Mouse (Mus musculus) forebrain, embryonic 11.5 days (tissue): ENCODE measurements around the gene Rab37. TPM values are rescaled to one million over a fixed set of nuclear protein-coding genes. Genes with fewer than 3 reads are reported as not detected.

Experiments
- ATAC-seq: fragments of 200-750 bp; cut with Nextera tagmentation; replicated peaks from 2 replicates; pipeline ENCODE4 v1.8.0; 2017; ENCODE audit warnings: moderate TSS enrichment; ENCODE audit not compliant: low FRiP score
- DNase-seq: peaks from one replicate; pipeline ENCODE4 v3.0.0-alpha.2; 2017; ENCODE audit warnings: low spot score
- H3K27ac ChIP-seq: fragments of 300-500 bp; sonication (generic); 2 replicates; pipeline ENCODE4 v1.5.1; 2014; ENCODE audit warnings: low read depth, low read length
- H3K27me3 ChIP-seq: fragments of 300-500 bp; sonication (generic); 2 replicates; pipeline ENCODE4 v1.6.1; 2014; ENCODE audit warnings: mild to moderate bottlenecking, low read length, mixed read lengths; ENCODE audit not compliant: control insufficient read depth, insufficient read depth
- H3K36me3 ChIP-seq: fragments of 300-500 bp; sonication (generic); 2 replicates; pipeline ENCODE4 v1.6.1; 2014; ENCODE audit warnings: mild to moderate bottlenecking, low read length, moderate library complexity, mixed read lengths; ENCODE audit not compliant: control insufficient read depth, insufficient read depth
- H3K4me1 ChIP-seq: fragments of 300-500 bp; sonication (generic); replicated peaks from 2 replicates; pipeline ENCODE4 v1.6.1; 2014; ENCODE audit warnings: low read length, mixed read lengths; ENCODE audit not compliant: control insufficient read depth, insufficient read depth
- H3K4me2 ChIP-seq: fragments of 300-500 bp; sonication (generic); 2 replicates; pipeline ENCODE4 v1.6.1; 2014; ENCODE audit warnings: low read depth, mild to moderate bottlenecking, low read length, moderate library complexity, mixed read lengths; ENCODE audit not compliant: severe bottlenecking
- H3K4me3 ChIP-seq: fragments of 300-500 bp; sonication (generic); 2 replicates; pipeline ENCODE4 v1.5.1; 2014; ENCODE audit warnings: low read depth, low read length
- H3K9ac ChIP-seq: fragments of 300-500 bp; sonication (generic); 2 replicates; pipeline ENCODE4 v1.6.1; 2014; ENCODE audit warnings: low read length
- H3K9me3 ChIP-seq: fragments of 300-500 bp; sonication (generic); 2 replicates; pipeline ENCODE4 v1.6.1; 2016; ENCODE audit warnings: low read length, mixed read lengths; ENCODE audit not compliant: control insufficient read depth
- WGBS: fragments of 180-500 bp; shearing (Covaris S2); extraction: QIAGEN DNeasy Blood & Tissue Kit; methylation state at CpG from one replicate; pipeline ENCODE4 v1.1.7; 2014; 5-methylcytosine and 5-hydroxymethylcytosine counted together
- polyA plus RNA-seq: library from polyadenylated mRNA; unstranded; fragments of >200 nt; fragmentation: Nextera tagmentation; extraction: Ambion mirVana; gene quantifications from 2 replicates; pipeline ENCODE4 v1.2.1, GENCODE M21; 2014

Rab37 gene
- polyA plus RNA-seq, 1 experiment from 2014 or later = 0.98 TPM

- H3K9ac ChIP-seq = no peak overlapping the region
- H3K4me2 ChIP-seq = no peak overlapping the region
- no peak overlapping the region for H3K27ac ChIP-seq
- H3K4me1 ChIP-seq = no peaks in the 10 kb centered on the region
- 89% methylated on average over 2 of the region's 2 CpGs for WGBS
- H3K9me3 ChIP-seq = no peaks in the 10 kb centered on the region
- H3K4me3 ChIP-seq = no peak overlapping the region
- no peak for ATAC-seq
- no peaks in the 10 kb centered on the region for H3K36me3 ChIP-seq
- no peak for DNase-seq
- no peaks in the 10 kb centered on the region for H3K27me3 ChIP-seq
Observed at GRCm38 (mm10) chr11:115106638-115107037, 15.4 kb downstream of the Rab37 start.

DNA sequence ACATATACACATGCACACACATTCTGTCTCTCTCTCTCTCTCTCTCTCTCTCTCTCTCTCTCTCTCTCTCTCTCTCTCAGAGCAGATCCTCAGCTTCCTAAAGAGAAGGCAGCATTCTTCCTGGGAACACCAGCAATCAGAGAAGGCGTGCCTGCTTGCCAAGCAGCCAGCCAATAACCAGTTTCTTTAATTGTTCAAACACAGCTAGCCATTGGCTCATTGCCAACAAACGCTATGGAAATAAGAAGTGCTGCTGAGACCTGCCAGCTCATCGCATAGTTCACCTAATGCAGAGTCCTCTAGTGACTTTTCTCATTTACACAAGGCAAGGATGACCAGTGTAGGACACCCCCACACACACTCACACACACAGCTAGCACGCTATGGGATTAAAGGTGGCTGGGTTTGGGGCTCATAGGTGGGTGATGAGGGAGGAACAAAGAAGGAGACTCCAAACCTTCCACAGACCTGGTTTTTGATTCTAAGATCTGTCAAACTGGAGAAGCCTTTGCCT lies 16.2 kb downstream of the Rab37 start:
- H3K4me3 ChIP-seq = no peak overlapping the region
- H3K9me3 ChIP-seq = no peaks in the 10 kb centered on the region
- no peaks in the 10 kb centered on the region for H3K36me3 ChIP-seq
- no peak overlapping the region for H3K9ac ChIP-seq
- H3K27ac ChIP-seq = no peak overlapping the region
- H3K4me2 ChIP-seq = no peak overlapping the region
- H3K27me3 ChIP-seq = no peaks in the 10 kb centered on the region
- DNase-seq (no peak), ATAC-seq (no peak)
- 44% methylated on average over 4 of the region's 4 CpGs for WGBS
- H3K4me1 ChIP-seq = no peaks in the 10 kb centered on the region

DNA sequence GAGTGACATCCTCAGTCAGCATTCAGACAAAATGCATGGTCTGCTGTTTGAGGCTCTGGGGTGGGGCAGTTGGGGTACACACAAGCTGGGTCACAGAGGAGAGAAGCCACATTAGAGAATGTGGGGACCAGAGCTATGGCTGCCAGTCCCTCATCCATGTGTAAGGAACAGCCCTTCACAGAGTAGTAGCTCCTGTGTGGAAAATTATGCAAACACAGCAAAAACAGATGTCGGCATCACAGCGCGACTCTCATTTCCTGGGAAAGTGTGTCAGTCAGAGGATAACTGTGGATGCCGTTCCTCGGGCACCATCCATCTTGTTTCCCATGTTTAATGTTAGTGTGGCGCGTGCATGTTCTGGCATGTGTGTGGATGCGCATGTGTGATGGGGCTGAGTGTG lies 16.9 kb downstream of the Rab37 start:
- Histone ChIP-seq H3K27me3 (no peaks in the 10 kb centered on the region), H3K27ac (no peak overlapping the region), H3K4me3 (no peak overlapping the region), H3K36me3 (no peaks in the 10 kb centered on the region), H3K4me2 (no peak overlapping the region), H3K9me3 (no peaks in the 10 kb centered on the region), H3K4me1 (no peaks in the 10 kb centered on the region), H3K9ac (no peak overlapping the region)
- ATAC-seq (no peak), DNase-seq (no peak)
- WGBS = 90% methylated on average over 8 of the region's 8 CpGs

DNA sequence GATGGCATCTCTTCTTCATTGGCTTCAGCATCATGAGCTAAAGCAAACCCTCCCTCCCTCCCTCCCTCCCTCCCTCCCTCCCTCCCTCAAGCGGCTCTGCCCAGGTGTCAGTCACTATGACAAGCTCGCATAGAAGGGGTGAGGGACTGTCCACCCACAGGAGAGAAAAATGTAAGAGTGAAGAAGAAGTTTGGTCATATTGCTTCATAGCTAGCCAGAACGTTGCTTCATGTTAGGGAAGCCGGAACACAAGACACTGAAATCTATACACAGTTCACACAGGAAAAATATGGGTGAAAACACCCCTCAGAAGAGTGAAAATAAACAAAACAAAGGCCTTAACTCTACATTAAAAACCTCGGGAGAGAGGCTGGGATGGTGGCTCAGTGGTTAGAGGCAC lies 19.0 kb downstream of the Rab37 start:
- no peak overlapping the region for H3K4me3 ChIP-seq
- no peak overlapping the region for H3K4me2 ChIP-seq
- 85% methylated on average over 4 of the region's 5 CpGs for WGBS
- no peak for ATAC-seq
- no peak overlapping the region for H3K27ac ChIP-seq
- H3K9ac ChIP-seq = no peak overlapping the region
- H3K27me3 ChIP-seq = no peaks in the 10 kb centered on the region
- no peaks in the 10 kb centered on the region for H3K36me3 ChIP-seq
- H3K9me3 ChIP-seq = no peaks in the 10 kb centered on the region
- DNase-seq = no peak
- no peaks in the 10 kb centered on the region for H3K4me1 ChIP-seq

- DNase-seq = no peak
Observed at GRCm38 (mm10) chr11:115112196-115112595, 21.0 kb downstream of the Rab37 start.

GRCm38 (mm10) chr11:115119409-115119808 lies 28.2 kb downstream of the Rab37 start:
- Histone ChIP-seq H3K4me3 (no peak overlapping the region), H3K9ac (no peak overlapping the region), H3K4me2 (no peak overlapping the region), H3K27ac (no peak overlapping the region), H3K27me3 (no peaks in the 10 kb centered on the region), H3K4me1 (no peaks in the 10 kb centered on the region), H3K36me3 (no peaks in the 10 kb centered on the region), H3K9me3 (no peaks in the 10 kb centered on the region)
- ATAC-seq (no peak), DNase-seq (no peak)
- 74% methylated on average over 9 of the region's 9 CpGs for WGBS

More at GRCm38 (mm10) chr11:115112196-115112595, 21.0 kb downstream of the Rab37 start:
- ATAC-seq = no peak
- WGBS = 69% methylated on average over 3 of the region's 3 CpGs
- Histone ChIP-seq H3K4me3 (no peak overlapping the region), H3K27me3 (no peaks in the 10 kb centered on the region), H3K9me3 (no peaks in the 10 kb centered on the region), H3K4me1 (no peaks in the 10 kb centered on the region), H3K4me2 (no peak overlapping the region), H3K9ac (no peak overlapping the region), H3K27ac (no peak overlapping the region), H3K36me3 (no peaks in the 10 kb centered on the region)

DNA sequence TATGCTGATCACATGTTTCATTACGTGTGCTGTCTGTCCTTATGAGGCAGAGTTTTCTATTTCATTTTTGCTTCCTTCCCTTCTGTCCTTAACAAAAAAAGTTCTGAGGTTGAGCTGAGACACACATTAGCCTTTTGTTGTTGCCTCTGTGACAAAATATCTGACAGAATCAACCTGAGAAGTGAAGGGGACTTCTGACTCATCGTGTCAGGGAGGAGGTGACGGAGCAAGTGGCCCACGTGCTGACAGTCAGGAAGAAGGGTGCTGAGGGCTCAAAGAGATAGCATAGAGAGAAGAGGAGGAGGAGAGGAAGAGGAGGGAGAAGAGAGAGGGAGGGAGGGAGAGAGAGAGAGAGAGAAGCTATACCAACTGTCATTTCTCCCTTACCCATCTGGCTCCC lies 37.3 kb downstream of the Rab37 start:
- H3K4me3 ChIP-seq = no peak overlapping the region
- ATAC-seq (no peak), DNase-seq (no peak)
- no peak overlapping the region for H3K27ac ChIP-seq
- no peaks in the 10 kb centered on the region for H3K9me3 ChIP-seq
- no peaks in the 10 kb centered on the region for H3K27me3 ChIP-seq
- no peaks in the 10 kb centered on the region for H3K4me1 ChIP-seq
- no peaks in the 10 kb centered on the region for H3K36me3 ChIP-seq
- no peak overlapping the region for H3K9ac ChIP-seq
- H3K4me2 ChIP-seq = no peak overlapping the region
- 80% methylated on average over 4 of the region's 4 CpGs for WGBS

- H3K27me3 ChIP-seq = no peaks in the 10 kb centered on the region
- no peak overlapping the region for H3K9ac ChIP-seq
- no peak overlapping the region for H3K4me2 ChIP-seq
- no peaks in the 10 kb centered on the region for H3K9me3 ChIP-seq
- no peaks in the 10 kb centered on the region for H3K36me3 ChIP-seq
- DNase-seq = no peak
- H3K4me3 ChIP-seq = no peak overlapping the region
- no peak for ATAC-seq
- no peaks in the 10 kb centered on the region for H3K4me1 ChIP-seq
- 90% methylated on average over 13 of the region's 13 CpGs for WGBS
- no peak overlapping the region for H3K27ac ChIP-seq
Observed at GRCm38 (mm10) chr11:115129508-115130126, 38.4 kb downstream of the Rab37 start.

GRCm38 (mm10) chr11:115131768-115132381 lies 40.6 kb downstream of the Rab37 start:
- no peaks in the 10 kb centered on the region for H3K9me3 ChIP-seq
- H3K4me1 ChIP-seq = no peaks in the 10 kb centered on the region
- no peaks in the 10 kb centered on the region for H3K36me3 ChIP-seq
- no peak overlapping the region for H3K27ac ChIP-seq
- H3K9ac ChIP-seq = no peak overlapping the region
- H3K4me2 ChIP-seq = no peak overlapping the region
- no peak overlapping the region for H3K4me3 ChIP-seq
- 85% methylated on average over 8 of the region's 8 CpGs for WGBS
- DNase-seq (no peak), ATAC-seq (no peak)
- H3K27me3 ChIP-seq = no peaks in the 10 kb centered on the region
